Mouse (Mus musculus) myocyte (in vitro differentiated cells): ENCODE data around the gene Timm8a2.

ENCODE experiments used
- CEBPB ChIP-seq: IDR thresholded peaks from 2 replicates; pipeline ENCODE4 v1.6.1; 2011; ENCODE audit warnings: mild to moderate bottlenecking, moderate library complexity; ENCODE audit not compliant: poor library complexity, insufficient read depth, severe bottlenecking
- MYOD1 ChIP-seq, 3 experiments: IDR thresholded peaks; one replicate each; pipeline ENCODE4 v1.6.1; 2011; ENCODE audit warnings: control low read depth in 2 of 3, low read depth in 2 of 3, mild to moderate bottlenecking in 2 of 3, moderate library complexity in 1 of 3; ENCODE audit not compliant: insufficient read length in 2 of 3, control insufficient read depth in 1 of 3
- POLR2A ChIP-seq: IDR thresholded peaks from one replicate; pipeline ENCODE4 v1.6.1; 2011; ENCODE audit warnings: low read depth, mild to moderate bottlenecking, control low read depth, moderate library complexity; ENCODE audit not compliant: insufficient read length
- POLR2AphosphoS2 ChIP-seq: IDR thresholded peaks from one replicate; pipeline ENCODE4 v1.6.1; 2011; ENCODE audit warnings: low read depth, control low read depth; ENCODE audit not compliant: insufficient read length
- USF1 ChIP-seq: IDR thresholded peaks from one replicate; pipeline ENCODE4 v1.6.1; 2011; ENCODE audit warnings: low read depth, mild to moderate bottlenecking, control low read depth, moderate library complexity

- TF ChIP-seq POLR2AphosphoS2: no peak
- TF ChIP-seq POLR2A: no peak
- TF ChIP-seq MYOD1 (IDR thresholded peaks at IDR 0.05; ENCODE audit: control insufficient read depth in 1 of 3, insufficient read length in 2 of 3, low read depth in 2 of 3): no peak
- no peak for TF ChIP-seq CEBPB
- TF ChIP-seq USF1: no peak
These were observed 14.3 kb downstream of the Timm8a2 start for GRCm38 (mm10) chr14:122048816-122049215.
